Mouse (Mus musculus): ENCODE measurements around the gene Lrrc1. TPM values are rescaled to one million over a fixed set of nuclear protein-coding genes. Genes with fewer than 3 reads are reported as not detected.

The Lrrc1 gene
- polyA plus RNA-seq, 1 experiment from 2014 or later = 5.0 TPM

GRCm38 (mm10) chr9:77406906-77407305, 137.8 kb downstream of the Lrrc1 start:
- WGBS = 59% methylated on average over 7 of the region's 7 CpGs
- Histone ChIP-seq H3K9ac (ENCODE audit: low read length) (no peak overlapping the region), H3K9me3 (ENCODE audit: control insufficient read depth, low read length) (no peaks in the 10 kb centered on the region), H3K4me2 (no peak overlapping the region), H3K27ac (ENCODE audit: low read depth, low read length) (no peak overlapping the region), H3K4me3 (ENCODE audit: low read depth, low read length) (no peak overlapping the region), H3K4me1 (ENCODE audit: control insufficient read depth, insufficient read depth, low read length) (peaks cover 6% of the 10 kb centered on the region), H3K36me3 (ENCODE audit: control insufficient read depth, insufficient read depth, low read length) (no peaks in the 10 kb centered on the region), H3K27me3 (ENCODE audit: control insufficient read depth, insufficient read depth, low read length) (no peaks in the 10 kb centered on the region)
- peak; percentile 89 for DNase-seq (ENCODE audit: low spot score, missing footprints)
- peak; percentile 38; the same call in 1 of the 2 replicates for ATAC-seq (ENCODE audit: low FRiP score)

GRCm38 (mm10) chr9:77404458-77404857, 140.2 kb downstream of the Lrrc1 start:
- Histone ChIP-seq H3K9me3 (ENCODE audit: control insufficient read depth, low read length) (no peaks in the 10 kb centered on the region), H3K4me1 (ENCODE audit: control insufficient read depth, insufficient read depth, low read length) (peaks cover 6% of the 10 kb centered on the region), H3K36me3 (ENCODE audit: control insufficient read depth, insufficient read depth, low read length) (no peaks in the 10 kb centered on the region), H3K27me3 (ENCODE audit: control insufficient read depth, insufficient read depth, low read length) (no peaks in the 10 kb centered on the region), H3K9ac (ENCODE audit: low read length) (no peak overlapping the region), H3K27ac (ENCODE audit: low read depth, low read length) (no peak overlapping the region), H3K4me3 (ENCODE audit: low read depth, low read length) (no peak overlapping the region), H3K4me2 (no peak overlapping the region)
- ATAC-seq (ENCODE audit: low FRiP score) (no peak), DNase-seq (ENCODE audit: low spot score, missing footprints) (peak; percentile 39)
- WGBS = 91% methylated on average over 4 of the region's 4 CpGs

GRCm38 (mm10) chr9:77403961-77404360, 140.7 kb downstream of the Lrrc1 start:
- H3K4me2 ChIP-seq = no peak overlapping the region
- no peak overlapping the region for H3K9ac ChIP-seq (ENCODE audit: low read length)
- no peaks in the 10 kb centered on the region for H3K9me3 ChIP-seq (ENCODE audit: control insufficient read depth, low read length)
- no peak overlapping the region for H3K4me3 ChIP-seq (ENCODE audit: low read depth, low read length)
- H3K4me1 ChIP-seq (ENCODE audit: control insufficient read depth, insufficient read depth, low read length) = peaks cover 6% of the 10 kb centered on the region
- ATAC-seq (ENCODE audit: low FRiP score) (no peak), DNase-seq (ENCODE audit: low spot score, missing footprints) (peak; percentile 68)
- no peak overlapping the region for H3K27ac ChIP-seq (ENCODE audit: low read depth, low read length)
- WGBS = 86% methylated on average over 6 of the region's 6 CpGs
- no peaks in the 10 kb centered on the region for H3K27me3 ChIP-seq (ENCODE audit: control insufficient read depth, insufficient read depth, low read length)
- no peaks in the 10 kb centered on the region for H3K36me3 ChIP-seq (ENCODE audit: control insufficient read depth, insufficient read depth, low read length)

GRCm38 (mm10) chr9:77402971-77403370, 141.7 kb downstream of the Lrrc1 start:
- H3K4me1 ChIP-seq (ENCODE audit: control insufficient read depth, insufficient read depth, low read length) = peaks cover under 1% of the 10 kb centered on the region; the same call in 1 of the 2 replicates
- no peak overlapping the region for H3K4me2 ChIP-seq
- H3K27me3 ChIP-seq (ENCODE audit: control insufficient read depth, insufficient read depth, low read length) = no peaks in the 10 kb centered on the region
- no peaks in the 10 kb centered on the region for H3K36me3 ChIP-seq (ENCODE audit: control insufficient read depth, insufficient read depth, low read length)
- H3K4me3 ChIP-seq (ENCODE audit: low read depth, low read length) = no peak overlapping the region
- H3K9ac ChIP-seq (ENCODE audit: low read length) = no peak overlapping the region
- H3K27ac ChIP-seq (ENCODE audit: low read depth, low read length) = no peak overlapping the region
- ATAC-seq (ENCODE audit: low FRiP score) (no peak), DNase-seq (ENCODE audit: low spot score, missing footprints) (no peak)
- 71% methylated on average over 1 of the region's 1 CpGs for WGBS
- no peaks in the 10 kb centered on the region for H3K9me3 ChIP-seq (ENCODE audit: control insufficient read depth, low read length)

GRCm38 (mm10) chr9:77399801-77400200, 144.9 kb downstream of the Lrrc1 start:
- H3K27ac ChIP-seq (ENCODE audit: low read depth, low read length) = no peak overlapping the region
- no peaks in the 10 kb centered on the region for H3K27me3 ChIP-seq (ENCODE audit: control insufficient read depth, insufficient read depth, low read length)
- ATAC-seq (ENCODE audit: low FRiP score) = no peak
- DNase-seq (ENCODE audit: low spot score, missing footprints) = peak; percentile 61
- H3K9me3 ChIP-seq (ENCODE audit: control insufficient read depth, low read length) = no peaks in the 10 kb centered on the region
- H3K4me2 ChIP-seq = no peak overlapping the region
- no peak overlapping the region for H3K4me3 ChIP-seq (ENCODE audit: low read depth, low read length)
- no peaks in the 10 kb centered on the region for H3K36me3 ChIP-seq (ENCODE audit: control insufficient read depth, insufficient read depth, low read length)
- no peaks in the 10 kb centered on the region; the same call in 1 of the 2 replicates for H3K4me1 ChIP-seq (ENCODE audit: control insufficient read depth, insufficient read depth, low read length)
- no peak overlapping the region for H3K9ac ChIP-seq (ENCODE audit: low read length)
- WGBS = 92% methylated on average over 5 of the region's 5 CpGs

GRCm38 (mm10) chr9:77398856-77399631, 145.6 kb downstream of the Lrrc1 start:
- Histone ChIP-seq H3K36me3 (ENCODE audit: control insufficient read depth, insufficient read depth, low read length) (no peaks in the 10 kb centered on the region), H3K27me3 (ENCODE audit: control insufficient read depth, insufficient read depth, low read length) (no peaks in the 10 kb centered on the region), H3K4me3 (ENCODE audit: low read depth, low read length) (no peak overlapping the region), H3K4me2 (no peak overlapping the region), H3K9me3 (ENCODE audit: control insufficient read depth, low read length) (no peaks in the 10 kb centered on the region), H3K27ac (ENCODE audit: low read depth, low read length) (no peak overlapping the region), H3K9ac (ENCODE audit: low read length) (no peak overlapping the region), H3K4me1 (ENCODE audit: control insufficient read depth, insufficient read depth, low read length) (no peaks in the 10 kb centered on the region; the same call in 1 of the 2 replicates)
- no peak; the same call in 1 of the 2 replicates for ATAC-seq (ENCODE audit: low FRiP score)
- peak; percentile 85 for DNase-seq (ENCODE audit: low spot score, missing footprints)
- WGBS = 62% methylated on average over 13 of the region's 13 CpGs

- H3K9me3 ChIP-seq (ENCODE audit: control insufficient read depth, low read length) = no peaks in the 10 kb centered on the region
- H3K4me1 ChIP-seq (ENCODE audit: control insufficient read depth, insufficient read depth, low read length) = no peaks in the 10 kb centered on the region; the same call in 1 of the 2 replicates
- no peak overlapping the region for H3K27ac ChIP-seq (ENCODE audit: low read depth, low read length)
- ATAC-seq (ENCODE audit: low FRiP score) = no peak
- 77% methylated on average over 4 of the region's 4 CpGs for WGBS
- H3K36me3 ChIP-seq (ENCODE audit: control insufficient read depth, insufficient read depth, low read length) = no peaks in the 10 kb centered on the region
- no peak overlapping the region for H3K4me3 ChIP-seq (ENCODE audit: low read depth, low read length)
- no peaks in the 10 kb centered on the region for H3K27me3 ChIP-seq (ENCODE audit: control insufficient read depth, insufficient read depth, low read length)
- H3K9ac ChIP-seq (ENCODE audit: low read length) = no peak overlapping the region
- no peak overlapping the region for H3K4me2 ChIP-seq
- peak; percentile 51 for DNase-seq (ENCODE audit: low spot score, missing footprints)
Measured at GRCm38 (mm10) chr9:77397027-77397426, 147.6 kb downstream of the Lrrc1 start.

GRCm38 (mm10) chr9:77391248-77391647, 153.4 kb downstream of the Lrrc1 start:
- Histone ChIP-seq H3K27ac (ENCODE audit: low read depth, low read length) (no peak overlapping the region), H3K4me1 (ENCODE audit: control insufficient read depth, insufficient read depth, low read length) (no peaks in the 10 kb centered on the region), H3K9me3 (ENCODE audit: control insufficient read depth, low read length) (no peaks in the 10 kb centered on the region), H3K4me3 (ENCODE audit: low read depth, low read length) (no peak overlapping the region), H3K4me2 (no peak overlapping the region), H3K9ac (ENCODE audit: low read length) (no peak overlapping the region), H3K27me3 (ENCODE audit: control insufficient read depth, insufficient read depth, low read length) (no peaks in the 10 kb centered on the region), H3K36me3 (ENCODE audit: control insufficient read depth, insufficient read depth, low read length) (no peaks in the 10 kb centered on the region)
- ATAC-seq (ENCODE audit: low FRiP score) (no peak), DNase-seq (ENCODE audit: low spot score, missing footprints) (peak; percentile 67)
- WGBS = 90% methylated on average over 10 of the region's 10 CpGs

- H3K9me3 ChIP-seq (ENCODE audit: control insufficient read depth, low read length) = no peaks in the 10 kb centered on the region
- DNase-seq (ENCODE audit: low spot score, missing footprints) = no peak
- no peaks in the 10 kb centered on the region for H3K27me3 ChIP-seq (ENCODE audit: control insufficient read depth, insufficient read depth, low read length)
- no peak overlapping the region for H3K4me2 ChIP-seq
- H3K4me1 ChIP-seq (ENCODE audit: control insufficient read depth, insufficient read depth, low read length) = no peaks in the 10 kb centered on the region
- no peaks in the 10 kb centered on the region for H3K36me3 ChIP-seq (ENCODE audit: control insufficient read depth, insufficient read depth, low read length)
- H3K4me3 ChIP-seq (ENCODE audit: low read depth, low read length) = no peak overlapping the region
- WGBS = 90% methylated on average over 8 of the region's 8 CpGs
- no peak overlapping the region for H3K27ac ChIP-seq (ENCODE audit: low read depth, low read length)
- no peak for ATAC-seq (ENCODE audit: low FRiP score)
- no peak overlapping the region for H3K9ac ChIP-seq (ENCODE audit: low read length)
Measured at GRCm38 (mm10) chr9:77388956-77389355, 155.7 kb downstream of the Lrrc1 start.

All from midbrain, embryonic 11.5 days (tissue).